Mouse (Mus musculus) hindbrain, embryonic 16.5 days (tissue): ENCODE data around the gene Vmn1r71. TPM values are rescaled to one million over a fixed set of nuclear protein-coding genes. Genes with fewer than 3 reads are reported as not detected.
"Not testable (repeated sequence)": the region's sequence is repeated elsewhere in the genome, so short reads cannot be mapped to it uniquely, and the experiment has no call there.

ENCODE experiments used
- ATAC-seq: fragments of 200-750 bp; cut with Nextera tagmentation; 2 replicates; pipeline ENCODE4 v1.8.0; 2017; ENCODE audit warnings: moderate TSS enrichment, moderate library complexity
- H3K27ac ChIP-seq: fragments of 300-500 bp; sonication (generic); 2 replicates; pipeline ENCODE4 v1.5.1; 2014; ENCODE audit warnings: low read depth, mild to moderate bottlenecking, control low read depth, low read length, moderate library complexity
- H3K27me3 ChIP-seq: fragments of 300-500 bp; sonication (generic); replicated peaks from 2 replicates; pipeline ENCODE4 v1.6.1; 2014; ENCODE audit warnings: low read length; ENCODE audit not compliant: control insufficient read depth, insufficient read depth
- H3K36me3 ChIP-seq: fragments of 300-500 bp; sonication (generic); 2 replicates; pipeline ENCODE4 v1.6.1; 2014; ENCODE audit warnings: mild to moderate bottlenecking, low read length, moderate library complexity, mixed read lengths; ENCODE audit not compliant: control insufficient read depth, insufficient read depth
- H3K4me1 ChIP-seq: fragments of 300-500 bp; sonication (generic); 2 replicates; pipeline ENCODE4 v1.6.1; 2014; ENCODE audit warnings: low read depth, low read length; ENCODE audit not compliant: control insufficient read depth, insufficient read depth
- H3K4me2 ChIP-seq: fragments of 300-500 bp; sonication (generic); 2 replicates; pipeline ENCODE4 v1.6.1; 2014; ENCODE audit warnings: mild to moderate bottlenecking, low read length, control low read depth, moderate library complexity
- H3K4me3 ChIP-seq: fragments of 300-500 bp; sonication (generic); 2 replicates; pipeline ENCODE4 v1.5.1; 2014; ENCODE audit warnings: mild to moderate bottlenecking, low read length, control low read depth, moderate library complexity
- H3K9ac ChIP-seq: fragments of 300-500 bp; sonication (generic); 2 replicates; pipeline ENCODE4 v1.6.1; 2014; ENCODE audit warnings: low read depth, mild to moderate bottlenecking, control low read depth, low read length, moderate library complexity
- H3K9me3 ChIP-seq: fragments of 300-500 bp; sonication (generic); 2 replicates; pipeline ENCODE4 v1.6.1; 2014; ENCODE audit warnings: mild to moderate bottlenecking, low read length, moderate library complexity; ENCODE audit not compliant: control insufficient read depth
- polyA plus RNA-seq: library from polyadenylated mRNA; unstranded; fragments of >200 nt; fragmentation: Nextera tagmentation; extraction: Ambion mirVana; gene quantifications from 2 replicates; pipeline ENCODE4 v1.2.1, GENCODE M21; 2015

Vmn1r71 gene
- polyA plus RNA-seq, result not detected in 2 replicates

- Histone ChIP-seq H3K4me3 (no peak within 1 kb of the TSS), H3K9me3 (peaks cover 14% of the 10 kb centered on the region), H3K4me1 (no peaks in the 10 kb centered on the region), H3K4me2 (no peak within 1 kb of the TSS), H3K27ac (no peak within 1 kb of the TSS), H3K36me3 (no peaks in the 10 kb centered on the region), H3K9ac (no peak within 1 kb of the TSS), H3K27me3 (no peaks in the 10 kb centered on the region)
- ATAC-seq, result no peak
These were observed at the start of gene Vmn1r71 for GRCm38 (mm10) chr7:10754264-10754663. TSS of gene Vmn1r71 (minus strand) at chr7:10754364.

DNA sequence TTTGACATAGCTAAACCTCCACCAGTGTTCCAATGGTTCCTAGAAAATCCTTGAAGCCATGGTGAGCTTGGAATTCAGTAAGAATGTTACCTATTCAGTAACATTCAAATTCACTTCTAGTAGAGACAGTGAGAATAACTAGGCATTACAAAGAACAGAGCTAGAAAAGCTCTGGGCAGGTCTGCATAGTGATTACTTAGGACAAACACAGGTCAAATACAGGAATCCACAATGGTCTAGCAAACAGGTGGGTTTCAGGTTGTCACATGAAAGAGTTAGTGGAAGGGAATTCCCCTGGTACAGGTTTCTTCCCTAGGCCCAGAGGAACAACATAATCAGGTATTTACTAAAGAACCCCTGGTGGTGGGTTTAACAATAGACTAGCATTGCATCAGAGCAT lies 3.4 kb upstream of the Vmn1r71 start:
- H3K27ac ChIP-seq, H3K4me2 ChIP-seq, H3K36me3 ChIP-seq, ATAC-seq, H3K4me3 ChIP-seq, H3K27me3 ChIP-seq, H3K4me1 ChIP-seq, H3K9ac ChIP-seq: not testable (repeated sequence)
- peaks cover 14% of the 10 kb centered on the region for H3K9me3 ChIP-seq

Other genes with a start within 250 kb of the Vmn1r71 start
- gene Vmn1r68, start 195.9 kb downstream of the Vmn1r71 start, polyA plus RNA-seq, result not detected in 2 replicates
- not detected in 2 replicates for gene Vmn1r69, start 140.7 kb downstream of the Vmn1r71 start, polyA plus RNA-seq
- not detected in 2 replicates for gene Vmn1r70, start 122.8 kb downstream of the Vmn1r71 start, polyA plus RNA-seq
- gene Nlrp4b, start 66.6 kb downstream of the Vmn1r71 start, polyA plus RNA-seq, result not detected in 2 replicates
- gene Zscan4b, start 150.7 kb upstream of the Vmn1r71 start, polyA plus RNA-seq, result not detected in 2 replicates